Mouse (Mus musculus): ENCODE measurements around the gene Sppl3.

GRCm38 (mm10) chr5:114964315-114964966 lies 46.5 kb upstream of the Sppl3 start:
- TF ChIP-seq CTCF (IDR thresholded peaks at IDR 0.05; ENCODE audit: borderline replicate concordance, control insufficient read depth, extremely low read depth, insufficient read depth, low read length, poor library complexity) (no peak), POLR2A (IDR thresholded peaks at IDR 0.05; ENCODE audit: control insufficient read depth, extremely low read depth, insufficient read depth, low read length, poor library complexity) (no peak)
